Mouse (Mus musculus) intestine, embryonic 15.5 days (tissue): Measurements from ENCODE around the gene Obsl1. TPM values are rescaled to one million over a fixed set of nuclear protein-coding genes. Genes with fewer than 3 reads are reported as not detected.

Experiments used
- ATAC-seq: fragments of 200-750 bp; cut with Nextera tagmentation; 2 replicates; pipeline ENCODE4 v1.8.0; 2017; ENCODE audit warnings: moderate TSS enrichment, moderate library complexity
- H3K27ac ChIP-seq: fragments of 300-500 bp; sonication (generic); 2 replicates; pipeline ENCODE4 v1.5.1; 2015; ENCODE audit warnings: mild to moderate bottlenecking, inconsistent platforms
- H3K27me3 ChIP-seq: fragments of 300-500 bp; sonication (generic); replicated peaks from 2 replicates; pipeline ENCODE4 v1.6.1; 2015; ENCODE audit warnings: inconsistent platforms
- H3K36me3 ChIP-seq: fragments of 300-500 bp; sonication (generic); 2 replicates; pipeline ENCODE4 v1.6.1; 2015; ENCODE audit warnings: inconsistent platforms
- H3K4me1 ChIP-seq: fragments of 300-500 bp; sonication (generic); replicated peaks from 2 replicates; pipeline ENCODE4 v1.6.1; 2015; ENCODE audit warnings: inconsistent platforms
- H3K4me2 ChIP-seq: fragments of 300-500 bp; sonication (generic); replicated peaks from 2 replicates; pipeline ENCODE4 v1.6.1; 2015; ENCODE audit warnings: mild to moderate bottlenecking, inconsistent platforms
- H3K4me3 ChIP-seq: fragments of 300-500 bp; sonication (generic); replicated peaks from 2 replicates; pipeline ENCODE4 v1.5.1; 2015; ENCODE audit warnings: inconsistent platforms
- H3K9ac ChIP-seq: fragments of 300-500 bp; sonication (generic); 2 replicates; pipeline ENCODE4 v1.6.1; 2015; ENCODE audit warnings: inconsistent platforms
- H3K9me3 ChIP-seq: fragments of 300-500 bp; sonication (generic); 2 replicates; pipeline ENCODE4 v1.6.1; 2016; ENCODE audit warnings: inconsistent platforms
- WGBS: fragments of 180-500 bp; shearing (Covaris S2); methylation state at CpG from one replicate; pipeline ENCODE4 v1.1.7; 2015; 5-methylcytosine and 5-hydroxymethylcytosine counted together
- polyA plus RNA-seq: library from polyadenylated mRNA; unstranded; fragments of >200 nt; fragmentation: Nextera tagmentation; extraction: Ambion mirVana; gene quantifications from 2 replicates; pipeline ENCODE4 v1.2.1, GENCODE M21; 2015

Gene Obsl1
- polyA plus RNA-seq, 1 experiment from 2014 or later = 70.5 TPM

DNA sequence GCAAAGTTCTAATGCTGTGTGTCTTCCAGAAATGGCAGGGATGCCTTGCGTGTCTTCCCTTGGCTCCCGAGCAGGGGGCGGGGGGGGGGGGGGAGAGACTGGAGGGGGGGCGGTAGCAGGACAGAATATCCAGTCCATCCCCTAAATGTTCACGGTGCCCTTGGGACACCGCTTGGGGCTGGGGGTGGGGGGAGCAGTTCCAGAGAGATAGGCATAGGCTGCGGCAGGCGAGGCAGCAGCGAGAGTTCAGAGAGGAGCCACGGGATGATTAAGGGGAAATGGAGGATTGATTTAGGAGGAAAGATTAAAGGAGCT lies 48.6 kb downstream of the Obsl1 start:
- Histone ChIP-seq H3K4me1 (peaks cover 20% of the 10 kb centered on the region), H3K9ac (no peak overlapping the region), H3K4me2 (peak overlapping the region; percentile 75; the same call in 1 of the 2 replicates), H3K4me3 (no peak overlapping the region), H3K27ac (peak overlapping the region; percentile 81), H3K9me3 (no peaks in the 10 kb centered on the region), H3K36me3 (no peaks in the 10 kb centered on the region), H3K27me3 (peaks cover 32% of the 10 kb centered on the region)
- ATAC-seq = 0 out of 2 replicates have a peak, but pooled peaks have one; percentile 3
- WGBS = 8% methylated on average over 8 of the region's 10 CpGs

DNA sequence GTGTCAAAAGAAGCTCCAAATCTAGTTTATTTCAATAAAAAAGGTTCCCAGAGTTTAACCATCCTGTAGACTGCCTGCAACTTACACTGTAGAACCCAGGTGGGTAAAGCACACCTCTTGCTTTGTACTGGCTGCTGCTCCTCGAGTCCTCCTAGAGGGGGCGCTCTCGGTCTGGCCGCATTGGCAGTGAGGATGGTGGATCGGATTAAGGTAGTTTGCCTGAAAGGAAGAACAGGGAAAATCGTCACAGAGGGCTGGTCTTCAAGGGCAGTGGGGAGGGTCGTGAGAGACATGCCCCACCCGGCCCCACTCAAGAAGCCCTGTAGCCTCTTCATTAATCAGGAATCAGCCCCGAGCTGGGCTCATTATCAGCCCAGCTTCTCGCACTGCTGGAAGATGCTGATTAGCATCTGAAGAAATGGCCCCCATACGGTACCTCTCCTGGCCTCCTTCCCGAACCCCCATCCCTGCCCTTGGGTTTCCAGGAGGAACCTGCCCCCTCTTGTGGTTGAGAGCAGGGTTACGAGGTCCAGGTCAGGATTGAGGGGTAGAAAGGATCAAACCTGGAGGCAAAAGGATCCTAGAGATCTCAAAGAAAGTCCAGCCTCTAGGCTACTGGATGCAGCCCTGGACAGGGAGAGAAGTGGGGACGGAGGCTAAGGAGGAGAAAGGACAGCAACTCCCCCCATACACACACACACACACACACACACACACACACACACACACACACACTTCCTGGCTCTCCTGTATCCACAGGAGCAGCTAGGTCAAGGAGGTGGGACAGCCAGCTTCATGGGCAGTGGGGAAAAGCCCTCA lies 49.3 kb downstream of the Obsl1 start:
- no peak overlapping the region for H3K4me2 ChIP-seq
- peaks cover 40% of the 10 kb centered on the region for H3K27me3 ChIP-seq
- H3K9me3 ChIP-seq = no peaks in the 10 kb centered on the region
- no peak for ATAC-seq
- no peak overlapping the region for H3K9ac ChIP-seq
- no peak overlapping the region for H3K27ac ChIP-seq
- H3K36me3 ChIP-seq = no peaks in the 10 kb centered on the region
- peaks cover 20% of the 10 kb centered on the region for H3K4me1 ChIP-seq
- no peak overlapping the region for H3K4me3 ChIP-seq
- WGBS = 18% methylated on average over 14 of the region's 14 CpGs

DNA sequence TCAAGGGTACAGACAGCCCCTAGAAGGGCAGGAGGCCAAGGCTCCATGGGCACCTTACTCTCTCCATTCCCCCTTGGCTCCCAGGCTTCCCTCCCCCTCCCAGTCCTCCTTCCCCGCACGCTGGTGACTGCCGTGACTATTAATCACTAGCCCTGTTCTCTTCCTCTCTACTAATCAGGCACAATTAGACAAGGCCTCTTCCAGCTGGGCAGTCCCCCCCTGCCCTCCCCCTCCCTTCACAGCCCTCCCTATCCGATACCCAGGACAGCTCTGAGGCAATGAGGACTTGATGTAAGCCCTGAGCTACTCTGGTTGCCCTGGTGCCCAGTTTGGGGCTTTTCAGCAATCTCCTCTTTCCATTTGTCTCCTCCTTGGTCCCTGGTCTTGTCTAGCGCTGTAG lies 50.3 kb downstream of the Obsl1 start:
- H3K4me1 ChIP-seq = peaks cover 21% of the 10 kb centered on the region
- 46% methylated on average over 5 of the region's 5 CpGs for WGBS
- H3K27ac ChIP-seq = no peak overlapping the region
- no peak for ATAC-seq
- no peak overlapping the region for H3K4me2 ChIP-seq
- H3K36me3 ChIP-seq = no peaks in the 10 kb centered on the region
- no peak overlapping the region for H3K4me3 ChIP-seq
- H3K9me3 ChIP-seq = no peaks in the 10 kb centered on the region
- no peak overlapping the region for H3K9ac ChIP-seq
- H3K27me3 ChIP-seq = peaks cover 50% of the 10 kb centered on the region

DNA sequence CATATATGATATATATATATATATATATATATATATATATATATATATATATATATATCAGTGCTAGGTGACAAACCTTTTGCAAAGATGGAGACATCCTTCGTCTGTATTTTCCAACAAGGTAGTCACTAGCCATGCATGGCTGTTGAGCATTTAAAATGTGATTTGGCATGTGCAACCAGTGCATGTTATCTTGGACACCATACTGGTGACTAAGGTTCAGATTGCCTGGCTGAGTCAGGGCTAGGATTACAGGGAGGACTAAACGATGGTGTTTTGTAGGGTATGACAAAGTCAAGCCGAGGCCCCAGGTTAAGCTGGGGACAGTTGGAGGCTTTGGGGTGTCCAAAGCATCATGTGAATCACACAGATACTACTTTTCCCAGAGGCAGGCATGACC lies 50.8 kb downstream of the Obsl1 start:
- H3K9me3 ChIP-seq = no peaks in the 10 kb centered on the region
- no peak for ATAC-seq
- H3K4me3 ChIP-seq = no peak overlapping the region
- WGBS = 78% methylated on average over 3 of the region's 3 CpGs
- no peak overlapping the region for H3K27ac ChIP-seq
- H3K4me1 ChIP-seq = peaks cover 26% of the 10 kb centered on the region
- no peaks in the 10 kb centered on the region for H3K36me3 ChIP-seq
- no peak overlapping the region for H3K4me2 ChIP-seq
- H3K27me3 ChIP-seq = peaks cover 55% of the 10 kb centered on the region
- no peak overlapping the region for H3K9ac ChIP-seq

DNA sequence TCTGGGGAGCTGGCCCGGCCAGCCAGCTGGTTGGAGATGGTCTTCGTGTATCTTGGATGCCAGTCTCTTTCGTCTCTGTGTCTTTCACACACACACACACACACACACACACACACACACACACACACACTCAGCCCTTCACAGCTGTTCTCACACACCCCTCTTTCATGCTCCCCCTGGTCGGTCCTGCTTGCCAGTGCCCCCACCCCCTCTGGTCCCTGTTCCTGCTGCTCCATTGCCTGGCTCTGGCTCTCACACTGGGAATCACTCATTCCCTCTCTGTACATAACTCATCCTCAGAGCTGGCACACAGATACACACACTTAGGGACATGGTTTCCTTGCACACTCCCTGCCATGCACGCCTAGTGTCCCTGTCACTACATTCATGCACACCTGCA lies 54.4 kb downstream of the Obsl1 start:
- 65% methylated on average over 5 of the region's 5 CpGs for WGBS
- peaks cover 41% of the 10 kb centered on the region for H3K4me1 ChIP-seq
- no peak for ATAC-seq

DNA sequence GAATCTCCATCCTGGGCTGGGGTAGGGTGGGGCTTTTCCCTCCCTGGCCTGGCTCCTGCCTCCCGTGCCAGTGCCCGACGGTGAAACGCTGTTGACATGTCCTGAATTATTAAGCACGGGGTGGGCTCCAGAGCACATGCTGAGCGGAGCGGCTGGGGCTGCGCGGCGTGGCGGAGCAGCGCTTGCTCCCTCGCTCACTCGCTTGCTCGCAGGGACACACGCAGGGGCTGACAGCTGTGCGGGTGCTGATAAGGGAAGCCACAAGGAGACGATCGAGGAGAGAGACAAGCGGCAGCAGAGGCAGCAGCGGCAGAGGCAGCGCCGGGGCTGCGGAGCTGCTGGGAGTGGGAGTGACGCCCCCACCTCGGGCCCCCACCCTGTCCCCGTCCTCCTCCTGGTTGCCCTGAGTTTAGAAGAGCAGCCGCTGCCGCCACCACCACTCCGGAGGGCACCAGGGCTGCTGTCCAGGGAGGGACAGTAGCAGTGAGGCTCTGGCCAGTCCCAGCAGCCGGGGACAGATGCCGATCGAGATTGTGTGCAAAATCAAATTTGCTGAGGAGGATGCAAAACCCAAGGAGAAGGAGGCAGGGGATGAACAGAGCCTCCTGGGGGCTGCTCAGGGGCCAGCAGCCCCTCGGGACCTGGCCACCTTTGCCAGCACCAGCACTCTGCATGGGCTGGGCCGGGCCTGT lies 55.8 kb downstream of the Obsl1 start, which contains the start of gene Asic4:
TSS of gene Asic4 (plus strand) at position 123 of the 692 bp plus-strand sequence.
- peak within 1 kb of the TSS; percentile 29 for H3K4me3 ChIP-seq
- H3K4me1 ChIP-seq = peaks cover 51% of the 10 kb centered on the region
- WGBS = 1% methylated on average over 35 of the region's 35 CpGs
- ATAC-seq = no peak
- H3K36me3 ChIP-seq = no peaks in the 10 kb centered on the region
- peaks cover 82% of the 10 kb centered on the region for H3K27me3 ChIP-seq
- H3K27ac ChIP-seq = no peak within 1 kb of the TSS
- H3K9me3 ChIP-seq = no peaks in the 10 kb centered on the region
- H3K4me2 ChIP-seq = peak within 1 kb of the TSS; percentile 63
- H3K9ac ChIP-seq = peak within 1 kb of the TSS; percentile 39

More for the DNA sequence above, 54.4 kb downstream of the Obsl1 start:
- Histone ChIP-seq H3K27ac (no peak overlapping the region), H3K36me3 (no peaks in the 10 kb centered on the region), H3K4me2 (no peak overlapping the region), H3K9ac (no peak overlapping the region), H3K27me3 (peaks cover 72% of the 10 kb centered on the region), H3K9me3 (no peaks in the 10 kb centered on the region), H3K4me3 (no peak overlapping the region)

DNA sequence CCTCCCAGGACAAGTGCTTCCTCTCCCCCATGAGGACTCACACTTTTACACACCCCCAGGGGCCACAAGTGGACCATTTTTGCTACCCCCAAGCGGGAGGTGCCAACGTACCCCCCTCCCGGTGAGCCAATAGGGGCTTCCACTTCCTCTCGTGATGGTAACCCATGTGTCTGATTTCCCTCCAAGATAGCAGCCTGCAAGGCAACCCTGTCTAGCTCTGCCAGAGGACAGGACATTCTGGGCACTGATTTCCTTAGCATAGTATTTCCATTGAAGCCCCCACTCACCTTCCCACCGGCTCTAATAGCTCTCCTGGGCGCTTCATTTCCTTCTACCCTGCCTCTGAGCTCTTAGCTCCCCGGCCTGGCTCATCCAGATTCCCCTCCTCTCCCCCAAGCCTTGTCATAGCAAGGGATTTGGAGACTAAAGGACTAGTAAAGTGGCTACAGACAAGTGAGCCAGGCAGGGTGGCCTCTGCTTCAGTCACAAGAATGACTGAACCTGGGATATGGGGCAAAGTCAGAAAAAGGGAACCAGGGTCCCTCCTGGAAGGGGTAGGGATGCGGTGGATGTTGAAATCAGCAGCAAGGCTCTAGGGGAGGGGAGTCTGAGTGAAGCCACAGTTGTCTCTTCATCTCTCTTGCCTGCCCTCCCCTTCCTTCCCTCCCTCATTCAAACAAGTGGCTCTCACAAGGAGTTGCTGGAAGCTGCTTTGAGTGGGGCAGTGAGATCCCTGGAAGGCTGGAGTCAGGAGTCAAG lies 56.7 kb downstream of the Obsl1 start:
- H3K9ac ChIP-seq = no peak overlapping the region
- ATAC-seq = no peak
- H3K9me3 ChIP-seq = no peaks in the 10 kb centered on the region
- peaks cover 81% of the 10 kb centered on the region for H3K27me3 ChIP-seq
- peak overlapping the region; percentile 29; the same call in 1 of the 2 replicates for H3K4me3 ChIP-seq
- no peaks in the 10 kb centered on the region for H3K36me3 ChIP-seq
- peak overlapping the region; percentile 63 for H3K4me2 ChIP-seq
- no peak overlapping the region for H3K27ac ChIP-seq
- WGBS = 11% methylated on average over 8 of the region's 8 CpGs
- H3K4me1 ChIP-seq = peaks cover 55% of the 10 kb centered on the region

DNA sequence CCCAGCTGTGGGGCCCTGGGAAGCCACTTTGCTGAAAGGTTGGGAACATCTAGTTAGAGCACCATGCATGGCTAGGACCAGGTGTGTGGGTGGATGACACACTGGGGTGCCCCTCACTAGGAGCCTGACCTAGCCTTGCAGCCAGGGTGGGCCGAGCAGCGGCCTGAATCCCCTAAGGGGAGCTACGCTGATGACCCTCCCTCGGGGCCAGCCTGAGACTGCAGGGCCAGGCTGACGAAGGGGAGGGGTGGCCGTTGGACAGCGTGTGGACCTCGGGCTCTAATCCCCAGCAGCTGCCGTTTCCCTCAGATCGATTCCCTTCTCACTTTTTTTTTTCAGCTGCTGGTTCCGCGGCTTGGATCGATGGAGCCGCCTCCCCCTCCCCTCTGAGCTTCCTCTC lies 57.3 kb downstream of the Obsl1 start:
- Histone ChIP-seq H3K4me1 (peaks cover 55% of the 10 kb centered on the region), H3K4me3 (no peak overlapping the region), H3K27ac (no peak overlapping the region), H3K9ac (no peak overlapping the region; the same call in 1 of the 2 replicates), H3K4me2 (peak overlapping the region; percentile 19; the same call in 1 of the 2 replicates), H3K27me3 (peaks cover 83% of the 10 kb centered on the region), H3K9me3 (no peaks in the 10 kb centered on the region), H3K36me3 (no peaks in the 10 kb centered on the region)
- 5% methylated on average over 14 of the region's 14 CpGs for WGBS
- no peak for ATAC-seq

DNA sequence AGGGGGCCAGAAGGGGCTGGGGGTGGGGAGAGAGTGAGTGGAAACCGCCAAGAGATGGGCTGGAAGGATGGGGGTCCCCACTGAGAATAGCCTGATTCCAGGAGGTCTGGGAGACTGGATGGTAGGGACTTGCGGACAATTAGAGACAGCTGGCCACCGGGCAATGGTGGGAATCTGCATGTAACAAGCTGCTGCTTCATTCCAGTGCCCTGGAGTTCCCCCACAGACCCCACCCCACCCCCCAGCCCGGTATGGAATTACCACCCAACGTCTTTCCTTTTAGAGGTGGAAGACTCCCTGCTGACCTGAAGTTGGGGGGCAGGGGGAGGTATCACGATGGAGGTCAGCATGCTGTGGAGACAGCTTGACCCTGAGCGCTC lies 58.2 kb downstream of the Obsl1 start:
- 0 out of 2 replicates have a peak overlapping the region, but pooled peaks have one; percentile 41 for H3K4me2 ChIP-seq

DNA sequence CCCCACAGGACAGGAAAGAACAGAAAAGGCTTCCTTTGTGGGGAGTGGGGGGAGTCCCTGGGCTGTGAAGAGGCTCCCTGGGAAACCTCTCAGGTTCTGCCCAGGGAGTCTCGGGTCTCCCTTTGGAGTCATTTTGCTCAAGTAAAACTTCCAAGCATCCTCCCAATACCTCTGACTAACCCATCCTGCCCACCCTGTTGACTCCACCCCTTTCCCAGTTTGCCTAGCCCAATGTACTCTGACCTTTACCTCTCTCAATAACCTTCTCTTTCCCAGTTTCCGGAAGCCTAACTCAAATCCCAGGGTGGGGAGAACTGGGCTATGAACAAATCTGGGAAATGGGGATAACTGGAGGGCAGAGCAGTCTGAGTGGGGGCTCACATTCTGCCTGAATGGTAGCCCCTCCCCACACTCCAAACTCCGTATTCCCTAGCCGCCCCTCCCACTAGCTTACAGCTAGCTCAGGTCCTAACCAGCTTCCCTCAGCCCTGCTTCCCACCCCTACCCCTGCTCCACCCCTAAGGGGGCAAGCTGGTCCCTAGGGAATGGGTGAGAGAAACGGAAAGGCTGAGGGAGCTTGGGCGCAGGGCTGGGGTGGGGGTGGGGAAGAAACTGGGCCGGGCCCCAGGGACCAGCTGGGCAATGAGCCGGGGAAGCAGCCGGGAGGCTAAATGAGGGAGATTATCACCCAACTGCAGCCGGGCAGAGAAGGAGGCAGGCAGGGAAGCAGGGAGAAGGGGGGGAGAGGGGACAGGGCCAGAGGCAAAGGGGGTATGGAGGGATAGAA lies 58.8 kb downstream of the Obsl1 start:
- H3K4me1 ChIP-seq = peaks cover 55% of the 10 kb centered on the region

More for the DNA sequence above, 58.2 kb downstream of the Obsl1 start:
- H3K4me1 ChIP-seq = peaks cover 55% of the 10 kb centered on the region
- WGBS = 2% methylated on average over 7 of the region's 7 CpGs
- no peak for ATAC-seq
- H3K4me3 ChIP-seq = no peak overlapping the region
- peaks cover 78% of the 10 kb centered on the region for H3K27me3 ChIP-seq
- H3K36me3 ChIP-seq = no peaks in the 10 kb centered on the region
- no peak overlapping the region for H3K9ac ChIP-seq
- no peaks in the 10 kb centered on the region for H3K9me3 ChIP-seq
- H3K27ac ChIP-seq = no peak overlapping the region

DNA sequence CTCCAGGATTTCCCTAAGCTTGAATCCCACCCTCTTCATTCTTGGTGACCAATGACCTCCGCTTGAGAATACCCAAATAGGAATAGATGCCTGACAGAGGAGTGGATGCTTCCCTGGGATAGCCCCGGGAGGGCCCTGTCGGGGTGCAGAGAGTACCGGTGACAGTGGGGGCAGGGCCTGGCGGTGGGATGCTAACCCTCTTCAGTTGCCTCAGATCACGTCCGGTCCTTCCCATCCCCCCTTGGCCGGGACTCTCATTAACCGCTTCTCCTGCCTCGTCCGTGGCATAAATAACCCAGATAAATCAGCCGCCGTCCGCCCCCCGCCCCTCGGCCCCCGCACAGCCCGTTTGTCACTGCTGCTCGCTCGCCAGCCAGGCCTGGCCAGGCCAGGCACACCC lies 59.6 kb downstream of the Obsl1 start:
- Histone ChIP-seq H3K9ac (no peak overlapping the region), H3K4me1 (peaks cover 55% of the 10 kb centered on the region), H3K4me3 (0 out of 2 replicates have a peak overlapping the region, but pooled peaks have one; percentile 4), H3K9me3 (no peaks in the 10 kb centered on the region), H3K36me3 (peaks cover 2% of the 10 kb centered on the region; the same call in 1 of the 2 replicates), H3K27ac (no peak overlapping the region), H3K4me2 (peak overlapping the region; percentile 51), H3K27me3 (peaks cover 64% of the 10 kb centered on the region)
- no peak for ATAC-seq
- WGBS = 9% methylated on average over 20 of the region's 20 CpGs

More for the DNA sequence above, 58.8 kb downstream of the Obsl1 start:
- H3K36me3 ChIP-seq = no peaks in the 10 kb centered on the region
- H3K9ac ChIP-seq = no peak overlapping the region
- H3K9me3 ChIP-seq = no peaks in the 10 kb centered on the region
- 0 out of 2 replicates have a peak overlapping the region, but pooled peaks have one; percentile 9 for H3K27ac ChIP-seq
- H3K27me3 ChIP-seq = peaks cover 72% of the 10 kb centered on the region
- peak overlapping the region; percentile 51 for H3K4me2 ChIP-seq
- 8% methylated on average over 10 of the region's 10 CpGs for WGBS
- ATAC-seq = peak; percentile 19
- H3K4me3 ChIP-seq = no peak overlapping the region
